Mouse (Mus musculus) kidney, postnatal 0 days (tissue): ENCODE measurements around the gene Cfap221. TPM values are rescaled to one million over a fixed set of nuclear protein-coding genes. Genes with fewer than 3 reads are reported as not detected.

Experiments used
- ATAC-seq: fragments of 200-750 bp; cut with Nextera tagmentation; replicated peaks from 2 replicates; pipeline ENCODE4 v1.8.0; 2017; ENCODE audit warnings: low read depth, moderate number of reproducible peaks, moderate TSS enrichment, moderate library complexity; ENCODE audit not compliant: low FRiP score
- DNase-seq: peaks from one replicate; pipeline ENCODE4 v3.0.0-alpha.2; 2016; ENCODE audit warnings: low spot score
- H3K27ac ChIP-seq: fragments of 300-500 bp; sonication (generic); 2 replicates; pipeline ENCODE4 v1.5.1; 2014; ENCODE audit warnings: mild to moderate bottlenecking
- H3K27me3 ChIP-seq: fragments of 300-500 bp; sonication (generic); 2 replicates; pipeline ENCODE4 v1.6.1; 2014; ENCODE audit warnings: low read length, mixed read lengths; ENCODE audit not compliant: insufficient read depth
- H3K36me3 ChIP-seq: fragments of 300-500 bp; sonication (generic); 2 replicates; pipeline ENCODE4 v1.6.1; 2014; ENCODE audit warnings: low read length, mixed read lengths; ENCODE audit not compliant: insufficient read depth
- H3K4me1 ChIP-seq: fragments of 300-500 bp; sonication (generic); replicated peaks from 2 replicates; pipeline ENCODE4 v1.6.1; 2014; ENCODE audit warnings: antibody characterized with exemption, low read length, mixed read lengths; ENCODE audit not compliant: insufficient read depth
- H3K4me2 ChIP-seq: fragments of 300-500 bp; sonication (generic); 2 replicates; pipeline ENCODE4 v1.6.1; 2014; ENCODE audit warnings: mild to moderate bottlenecking, low read length, moderate library complexity, mixed read lengths
- H3K4me3 ChIP-seq: fragments of 300-500 bp; sonication (generic); replicated peaks from 2 replicates; pipeline ENCODE4 v1.5.1; 2014; ENCODE audit warnings: low read depth, low read length
- H3K9ac ChIP-seq: fragments of 300-500 bp; sonication (generic); 2 replicates; pipeline ENCODE4 v1.6.1; 2014; ENCODE audit warnings: low read depth, low read length
- H3K9me3 ChIP-seq: fragments of 300-500 bp; sonication (generic); replicated peaks from 2 replicates; pipeline ENCODE4 v1.6.1; 2016; ENCODE audit warnings: low read length, inconsistent platforms, mixed read lengths
- CTCF ChIP-seq: IDR thresholded peaks from 2 replicates; pipeline ENCODE4 v1.5.1; 2016; ENCODE audit warnings: antibody characterized with exemption, low read depth, mild to moderate bottlenecking, moderate library complexity
- WGBS: fragments of 180-500 bp; shearing (Covaris S2); extraction: QIAGEN DNeasy Blood & Tissue Kit; methylation state at CpG from one replicate; pipeline ENCODE4 v1.1.7; 2014; 5-methylcytosine and 5-hydroxymethylcytosine counted together
- polyA plus RNA-seq: library from polyadenylated mRNA; unstranded; fragments of >200 nt; fragmentation: Nextera tagmentation; extraction: Ambion mirVana; gene quantifications from 2 replicates; pipeline ENCODE4 v1.2.1, GENCODE M21; 2015

Gene Cfap221
- polyA plus RNA-seq, 1 experiment from 2014 or later: not detected

DNA sequence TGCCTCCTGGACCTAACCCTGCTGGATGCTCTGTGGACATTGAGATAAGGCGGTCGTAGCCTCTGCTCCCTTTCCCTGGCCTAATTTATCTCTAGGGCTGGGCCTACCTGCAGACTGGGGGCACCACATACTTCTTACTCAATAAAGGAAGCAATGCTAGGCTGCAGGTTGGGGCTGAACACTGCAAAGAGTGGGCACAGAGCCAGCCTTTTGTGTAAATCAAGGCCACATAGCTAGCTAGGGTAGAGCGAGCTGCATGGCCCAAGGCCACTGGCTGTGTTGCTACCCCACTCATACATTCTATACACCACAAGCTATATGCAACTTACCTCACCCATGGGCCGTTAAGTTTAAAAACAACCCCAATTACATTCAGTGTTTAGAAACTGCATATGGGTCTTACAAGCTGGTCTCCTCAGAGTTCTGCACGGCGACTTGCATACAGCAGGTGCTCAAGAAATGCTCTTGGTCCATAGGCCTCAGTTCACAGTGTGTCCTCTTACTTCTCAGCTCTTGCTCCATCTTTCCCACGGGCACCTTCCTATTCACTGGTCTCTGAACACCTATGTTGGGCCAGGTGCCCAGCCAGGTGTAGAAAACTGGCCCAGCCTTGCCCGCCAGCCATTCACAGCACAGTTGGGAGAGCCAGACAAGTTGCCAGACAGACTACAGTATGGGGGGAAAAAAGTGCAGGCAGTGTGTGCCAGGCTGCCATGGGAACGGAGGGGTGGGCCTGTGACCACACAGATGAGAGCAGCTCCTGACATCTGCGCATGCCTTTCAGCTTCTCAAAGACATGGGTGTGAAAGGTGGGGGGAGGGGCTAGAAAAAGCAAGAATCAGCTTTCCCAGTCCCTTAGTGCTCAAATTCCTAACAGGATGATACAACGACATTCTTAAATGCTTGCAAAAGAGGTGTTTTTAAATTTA, 97.6 kb downstream of the Cfap221 start:
- ATAC-seq (0 out of 2 replicates have a peak, but pooled peaks have one; percentile 27), DNase-seq (no peak)
- no peak overlapping the region for H3K4me3 ChIP-seq
- TF ChIP-seq CTCF: no peak
- no peak overlapping the region for H3K4me2 ChIP-seq
- no peak overlapping the region for H3K9ac ChIP-seq
- H3K4me1 ChIP-seq: no peaks in the 10 kb centered on the region
- no peaks in the 10 kb centered on the region for H3K9me3 ChIP-seq
- no peaks in the 10 kb centered on the region for H3K36me3 ChIP-seq
- whole genome bisulfite sequencing: 70% methylated on average over 11 of the region's 11 CpGs
- H3K27ac ChIP-seq: no peak overlapping the region
- H3K27me3 ChIP-seq: no peaks in the 10 kb centered on the region

DNA sequence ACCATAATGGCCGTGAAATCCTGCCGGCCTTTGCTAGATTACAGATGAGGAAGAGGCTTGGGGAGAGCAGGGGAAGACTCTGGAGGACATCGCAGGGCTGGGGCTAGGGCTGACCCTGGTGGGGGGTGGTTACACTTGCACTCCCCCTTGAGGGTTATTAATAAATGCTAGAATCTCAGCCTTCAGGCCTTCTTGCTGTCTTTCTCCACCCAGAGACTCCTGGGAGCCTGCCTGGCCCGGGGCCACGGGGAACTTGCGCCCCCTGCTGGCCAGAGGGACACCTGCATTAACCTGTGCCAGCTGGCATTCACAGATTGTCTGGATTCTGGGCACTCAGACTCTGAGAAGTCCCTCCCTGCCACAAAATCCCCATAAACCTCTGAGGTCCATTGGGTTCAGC, 102.1 kb downstream of the Cfap221 start:
- H3K4me1 ChIP-seq: no peaks in the 10 kb centered on the region
- ATAC-seq (peak; percentile 41; the same call in 1 of the 2 replicates), DNase-seq (peak; percentile 72)
- 35% methylated on average over 6 of the region's 6 CpGs for WGBS
- H3K27ac ChIP-seq: no peak overlapping the region
- TF ChIP-seq CTCF: peak; percentile 95
- H3K27me3 ChIP-seq: no peaks in the 10 kb centered on the region
- no peaks in the 10 kb centered on the region for H3K9me3 ChIP-seq
- no peak overlapping the region for H3K4me2 ChIP-seq
- no peak overlapping the region for H3K9ac ChIP-seq
- no peaks in the 10 kb centered on the region for H3K36me3 ChIP-seq
- no peak overlapping the region for H3K4me3 ChIP-seq

DNA sequence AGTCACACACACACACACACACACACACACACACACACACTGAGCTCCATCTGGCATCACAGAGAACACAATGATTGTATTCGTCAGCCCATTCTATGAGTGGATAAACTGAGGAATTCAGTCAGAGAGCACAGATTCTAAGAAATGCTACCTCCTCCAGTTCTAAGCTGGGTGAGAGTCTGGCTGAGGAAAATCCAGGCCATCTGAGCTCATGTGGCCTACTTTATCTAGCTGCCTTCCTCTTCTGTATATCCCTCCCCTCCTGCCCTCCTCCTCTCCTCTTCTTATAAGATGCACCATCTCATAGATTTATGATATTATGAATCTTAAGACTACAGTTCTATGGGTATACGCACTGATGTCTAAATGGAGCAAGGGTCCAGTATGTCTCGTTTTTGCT, 103.4 kb downstream of the Cfap221 start:
- Histone ChIP-seq H3K4me3 (no peak overlapping the region), H3K36me3 (no peaks in the 10 kb centered on the region), H3K9me3 (no peaks in the 10 kb centered on the region), H3K27ac (no peak overlapping the region), H3K9ac (no peak overlapping the region), H3K27me3 (no peaks in the 10 kb centered on the region), H3K4me2 (no peak overlapping the region), H3K4me1 (no peaks in the 10 kb centered on the region)
- ATAC-seq (no peak), DNase-seq (no peak)
- no peak for TF ChIP-seq CTCF
- WGBS: 84% methylated on average over 3 of the region's 3 CpGs

DNA sequence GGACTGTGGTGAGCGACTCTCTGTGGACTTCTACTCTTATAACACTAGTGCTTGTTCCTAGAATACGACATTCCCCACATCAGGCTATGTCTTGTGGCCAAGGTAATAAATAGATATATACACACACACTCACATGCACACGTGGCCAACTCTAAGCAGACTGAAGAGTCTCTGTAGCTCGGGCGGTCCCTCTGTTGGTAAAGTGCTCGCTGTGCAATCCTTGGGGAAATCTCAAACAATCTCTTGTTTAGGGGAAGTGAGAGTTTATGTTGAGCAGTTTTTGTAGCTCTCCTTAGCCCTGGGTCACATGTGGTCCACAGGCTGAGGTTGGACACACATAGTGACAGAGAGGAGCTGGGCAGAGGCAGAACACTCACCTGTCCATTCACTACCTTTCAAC, 104.1 kb downstream of the Cfap221 start:
- DNase-seq: no peak
- H3K9me3 ChIP-seq: no peaks in the 10 kb centered on the region
- TF ChIP-seq CTCF: peak; percentile 24; the same call in 1 of the 2 replicates

DNA sequence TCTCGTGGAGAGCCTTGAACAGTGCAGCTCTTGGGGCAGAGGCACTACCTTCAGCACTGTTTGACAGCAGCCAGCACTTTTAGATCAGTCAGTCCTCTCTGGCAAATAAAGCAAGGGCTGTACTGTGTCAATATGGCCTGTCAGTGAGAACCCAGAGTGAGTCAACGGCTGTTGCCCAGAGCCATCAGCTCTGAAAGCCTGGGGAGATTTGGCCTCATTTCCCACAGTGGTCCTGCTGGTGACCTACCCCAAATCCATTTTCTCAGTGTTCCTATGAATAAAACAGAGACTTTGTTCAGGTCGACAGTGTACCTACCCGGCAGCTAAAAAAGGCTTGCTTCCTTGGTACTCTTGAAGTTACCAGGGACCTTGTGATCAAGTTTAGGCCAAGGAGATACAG, 105.2 kb downstream of the Cfap221 start:
- H3K36me3 ChIP-seq: no peaks in the 10 kb centered on the region
- H3K9me3 ChIP-seq: no peaks in the 10 kb centered on the region
- H3K4me1 ChIP-seq: no peaks in the 10 kb centered on the region
- no peak overlapping the region for H3K4me3 ChIP-seq
- no peak for DNase-seq
- H3K27ac ChIP-seq: no peak overlapping the region
- H3K27me3 ChIP-seq: no peaks in the 10 kb centered on the region
- TF ChIP-seq CTCF: no peak
- no peak for ATAC-seq
- WGBS: 74% methylated on average over 4 of the region's 4 CpGs
- H3K4me2 ChIP-seq: no peak overlapping the region
- H3K9ac ChIP-seq: no peak overlapping the region

More for the DNA sequence above, 104.1 kb downstream of the Cfap221 start:
- Histone ChIP-seq H3K27ac (no peak overlapping the region), H3K4me1 (no peaks in the 10 kb centered on the region), H3K27me3 (no peaks in the 10 kb centered on the region), H3K4me2 (no peak overlapping the region), H3K9ac (no peak overlapping the region), H3K4me3 (no peak overlapping the region), H3K36me3 (no peaks in the 10 kb centered on the region)
- 75% methylated on average over 6 of the region's 6 CpGs for WGBS
- ATAC-seq: no peak

DNA sequence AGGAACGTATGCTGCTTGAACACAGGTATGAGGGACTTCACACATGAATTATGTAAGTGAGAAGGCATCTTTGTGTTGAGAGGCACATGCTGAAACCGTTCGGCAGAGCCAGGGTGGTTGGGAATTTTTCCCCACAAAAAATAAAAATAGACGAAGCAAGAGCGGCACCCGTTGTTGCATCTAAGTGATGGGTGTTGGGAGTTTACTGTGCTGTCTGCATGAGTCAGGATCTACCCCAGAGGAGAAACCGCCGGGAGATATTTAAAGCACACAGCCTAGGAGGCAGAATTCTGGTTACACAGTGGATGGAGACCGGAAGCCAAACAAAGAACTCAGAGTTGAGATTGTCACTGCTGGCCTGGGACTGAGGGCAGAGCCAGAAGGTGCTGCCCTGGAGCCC, 105.9 kb downstream of the Cfap221 start:
- H3K4me2 ChIP-seq: no peak overlapping the region
- no peaks in the 10 kb centered on the region for H3K36me3 ChIP-seq
- no peak for TF ChIP-seq CTCF
- ATAC-seq: no peak
- 88% methylated on average over 9 of the region's 9 CpGs for WGBS
- no peak for DNase-seq
- no peaks in the 10 kb centered on the region for H3K4me1 ChIP-seq
- H3K27ac ChIP-seq: no peak overlapping the region
- no peak overlapping the region for H3K4me3 ChIP-seq
- H3K9me3 ChIP-seq: no peaks in the 10 kb centered on the region
- H3K9ac ChIP-seq: no peak overlapping the region
- H3K27me3 ChIP-seq: no peaks in the 10 kb centered on the region
